Mouse (Mus musculus) heart, adult 10 weeks (tissue): ENCODE measurements around the gene Yipf1. TPM values are rescaled to one million over a fixed set of nuclear protein-coding genes. Genes with fewer than 3 reads are reported as not detected.

Experiments
- polyA plus RNA-seq: library from polyadenylated mRNA; stranded (reverse); fragments of 350-450 nt; fragmentation: Illumina TruSeq; extraction: RNeasy Lipid Tissue Mini Kit (QIAGEN cat#74804); gene quantifications from one replicate; pipeline ENCODE4 v1.2.3, GENCODE M21; 2014; ENCODE audit warnings: low read depth, low replicate concordance

Gene Yipf1
- 26.4 TPM for polyA plus RNA-seq

DNA sequence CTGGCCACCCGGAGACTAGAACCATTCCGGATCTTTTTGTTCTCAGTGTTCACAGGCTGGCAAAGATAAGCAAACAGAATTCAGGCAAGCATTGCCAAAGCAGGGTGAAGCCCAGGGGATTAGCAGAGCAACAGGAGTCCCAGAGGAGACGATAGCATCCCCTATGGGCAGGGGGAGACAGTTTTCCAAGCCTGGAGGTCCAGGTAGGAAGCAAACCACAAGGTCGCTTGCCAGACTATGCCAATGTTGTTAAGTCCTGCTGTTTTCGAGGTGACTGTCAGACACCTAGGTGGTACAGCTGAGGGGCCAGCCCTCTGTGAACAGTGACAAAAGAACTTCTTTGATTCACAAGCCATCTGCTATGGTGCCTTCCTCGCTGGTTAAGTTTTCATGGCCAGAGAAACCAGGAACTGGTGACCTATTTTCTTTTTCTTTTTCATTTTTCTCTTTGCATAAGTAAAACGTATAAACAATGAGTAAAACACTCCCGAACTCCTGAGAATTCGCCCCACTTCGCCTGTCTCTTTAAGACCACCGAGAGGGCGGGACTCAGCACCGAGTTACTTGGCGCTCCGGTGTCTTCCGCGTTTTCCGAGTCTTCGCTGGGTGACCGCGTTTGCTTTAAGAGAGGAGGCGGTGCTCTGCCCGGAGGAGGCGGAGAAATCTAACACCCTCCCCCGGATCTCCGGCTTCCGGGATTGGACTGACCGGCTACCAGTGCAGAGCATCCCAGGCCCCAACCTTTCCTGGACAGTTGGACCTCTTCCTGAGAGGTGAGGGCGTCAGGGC is at the start of gene Yipf1:
Yipf1 (plus strand) TSS at position 674 of the 789 bp plus-strand sequence.

DNA sequence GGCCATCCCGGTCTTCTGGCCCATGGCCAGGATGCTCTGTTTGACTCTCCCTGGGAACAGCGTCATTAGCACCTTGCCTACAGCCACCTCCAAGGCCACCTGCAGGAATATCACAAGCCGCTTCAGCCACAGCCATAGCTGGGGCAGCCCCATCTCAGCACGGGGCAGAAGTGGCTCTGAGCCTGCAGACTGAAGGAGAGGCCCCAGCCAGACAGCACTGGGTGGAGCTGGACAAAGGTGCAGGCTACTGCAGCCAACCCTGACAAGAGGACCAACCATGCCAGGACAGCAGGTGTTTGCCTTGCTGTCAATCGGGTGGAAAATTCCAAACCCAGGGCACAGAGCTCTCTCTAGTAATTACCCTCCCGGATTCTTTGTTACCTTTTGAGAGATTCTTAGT is 7.2 kb upstream of the Yipf1 start, which contains the start of gene Dio1:
Dio1 (minus strand) TSS at position 204 of the 400 bp plus-strand sequence.

DNA sequence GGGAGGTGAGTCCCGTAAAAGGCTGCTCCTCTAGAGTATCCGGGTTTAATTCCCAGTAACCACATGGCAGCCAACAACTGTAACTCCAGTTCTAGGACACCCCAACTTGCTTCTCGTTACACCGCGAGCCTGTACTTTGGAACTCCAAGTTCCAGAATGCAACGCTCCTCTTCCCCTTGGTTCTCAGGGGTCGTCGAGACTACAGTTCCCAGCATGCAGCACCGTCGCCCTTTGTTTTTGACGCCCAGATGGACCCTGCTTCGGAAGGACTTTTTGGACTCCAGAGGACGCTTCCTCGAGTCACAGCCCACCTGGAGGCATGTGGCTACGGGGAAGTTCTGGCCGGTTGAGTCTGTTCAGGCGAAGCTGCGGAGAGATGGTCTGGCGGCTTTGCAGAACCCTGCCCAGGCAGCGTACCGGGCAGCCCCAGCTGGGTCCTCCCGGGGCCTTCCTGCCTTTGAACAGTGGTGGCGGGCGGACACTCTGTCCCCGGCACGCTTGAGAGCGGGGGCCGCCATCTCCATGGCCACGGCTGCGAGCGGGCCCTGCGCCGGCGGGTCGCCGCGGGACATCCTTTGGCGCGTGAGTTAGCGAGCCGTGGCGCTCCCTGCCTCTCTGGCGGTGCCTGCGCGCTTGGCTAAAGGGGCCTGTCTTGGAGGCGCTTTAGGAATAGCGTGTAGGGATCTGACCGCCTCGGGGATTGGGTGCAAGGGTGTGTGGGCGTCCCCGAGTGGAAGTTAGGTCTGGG is 53.6 kb downstream of the Yipf1 start, which contains the start of gene Ndc1:
Ndc1 (plus strand) TSS at position 218 of the 748 bp plus-strand sequence.

Other genes with a start within 250 kb of the Yipf1 start
- gene Mrpl37, start 247.5 kb upstream of the Yipf1 start, polyA plus RNA-seq: 101 TPM
- 14.2 TPM for gene Cyb5rl, start 247.4 kb upstream of the Yipf1 start, polyA plus RNA-seq
- gene Cdcp2, start 217.5 kb upstream of the Yipf1 start, polyA plus RNA-seq: not detected
- gene Tmem59, start 136.0 kb upstream of the Yipf1 start, polyA plus RNA-seq: 181 TPM
- 8.1 TPM for gene Tceanc2, start 135.2 kb upstream of the Yipf1 start, polyA plus RNA-seq
- not detected for gene Ldlrad1, start 105.2 kb upstream of the Yipf1 start, polyA plus RNA-seq
- 12.3 TPM for gene Lrrc42, start 60.8 kb upstream of the Yipf1 start, polyA plus RNA-seq
- 12.4 TPM for gene Hspb11, start 60.8 kb upstream of the Yipf1 start, polyA plus RNA-seq
- not detected for gene Dio1, start 7.2 kb upstream of the Yipf1 start, polyA plus RNA-seq
- 9.9 TPM for gene Ndc1, start 53.4 kb downstream of the Yipf1 start, polyA plus RNA-seq
- gene Glis1, start 120.2 kb downstream of the Yipf1 start, polyA plus RNA-seq: 0.21 TPM